Mouse (Mus musculus) cerebellum, adult 2 months (tissue): ENCODE measurements around the gene Gm21761.
"Not testable (repeated sequence)": the region's sequence is repeated elsewhere in the genome, so short reads cannot be mapped to it uniquely, and the experiment has no call there.

Source experiments
- CTCF ChIP-seq: fragments of 200-500 bp; IDR thresholded peaks from 2 replicates; pipeline ENCODE4 v1.5.1; 2011; ENCODE audit warnings: low read depth, mild to moderate bottlenecking, control low read depth, low read length, moderate library complexity, borderline replicate concordance; ENCODE audit not compliant: insufficient read depth
- POLR2A ChIP-seq: fragments of 200-500 bp; IDR thresholded peaks from 2 replicates; pipeline ENCODE4 v1.6.1; 2011; ENCODE audit warnings: low read length, control low read depth, borderline replicate concordance; ENCODE audit not compliant: insufficient read depth

- not testable (repeated sequence) for TF ChIP-seq CTCF, POLR2A
Measured at GRCm38 (mm10) chr13:119862399-119862798, 66.7 kb downstream of the Gm21761 start.
